Mouse (Mus musculus) thymus, adult 2 months (tissue): Measurements from ENCODE around the gene Ccdc115. TPM values are rescaled to one million over a fixed set of nuclear protein-coding genes. Genes with fewer than 3 reads are reported as not detected.

Source experiments
- DNase-seq: peaks from one replicate; pipeline ENCODE4 v3.0.0; 2021
- H3K27ac ChIP-seq: fragments of 200-500 bp; 2 replicates; pipeline ENCODE4 v1.5.1; 2012; ENCODE audit warnings: low read length, control low read depth; ENCODE audit not compliant: control insufficient read depth, insufficient read depth
- H3K27me3 ChIP-seq: fragments of 200-500 bp; 2 replicates; pipeline ENCODE4 v1.6.1; 2012; ENCODE audit warnings: mild to moderate bottlenecking, low read length, moderate library complexity, mixed read lengths; ENCODE audit not compliant: control insufficient read depth, insufficient read depth
- H3K36me3 ChIP-seq: fragments of 200-500 bp; 2 replicates; pipeline ENCODE4 v1.6.1; 2012; ENCODE audit warnings: mild to moderate bottlenecking, low read length, moderate library complexity; ENCODE audit not compliant: control insufficient read depth, insufficient read depth
- H3K4me1 ChIP-seq: fragments of 200-500 bp; replicated peaks from 2 replicates; pipeline ENCODE4 v1.6.1; 2012; ENCODE audit warnings: low read length; ENCODE audit not compliant: control insufficient read depth, insufficient read depth
- H3K4me3 ChIP-seq: fragments of 200-500 bp; 2 replicates; pipeline ENCODE4 v1.5.1; 2012; ENCODE audit warnings: mild to moderate bottlenecking, low read length, control low read depth, moderate library complexity; ENCODE audit not compliant: control insufficient read depth, insufficient read depth
- CTCF ChIP-seq: fragments of 200-500 bp; IDR thresholded peaks from 2 replicates; pipeline ENCODE4 v1.5.1; 2012; ENCODE audit warnings: mild to moderate bottlenecking, control low read depth, low read length, moderate library complexity, borderline replicate concordance; ENCODE audit not compliant: control insufficient read depth, poor library complexity, insufficient read depth; ENCODE audit errors: extremely low read depth
- POLR2A ChIP-seq: fragments of 200-500 bp; IDR thresholded peaks from 2 replicates; pipeline ENCODE4 v1.6.1; 2012; ENCODE audit warnings: mild to moderate bottlenecking, low read length, control low read depth, moderate library complexity; ENCODE audit not compliant: control insufficient read depth, poor library complexity, insufficient read depth; ENCODE audit errors: extremely low read depth
- WGBS: fragments of 180-500 bp; shearing (Covaris S2); methylation state at CpG from one replicate; pipeline ENCODE4 v1.1.7; 2018; 5-methylcytosine and 5-hydroxymethylcytosine counted together
- polyA plus RNA-seq: library from polyadenylated mRNA; depleted of rRNA; stranded (reverse); fragments of >200 nt; gene quantifications from 2 replicates; pipeline ENCODE4 v1.2.3, GENCODE M21; 2012; rRNA removed

The Ccdc115 gene
- 29.6 and 35.1 TPM in 2 replicates for polyA plus RNA-seq

DNA sequence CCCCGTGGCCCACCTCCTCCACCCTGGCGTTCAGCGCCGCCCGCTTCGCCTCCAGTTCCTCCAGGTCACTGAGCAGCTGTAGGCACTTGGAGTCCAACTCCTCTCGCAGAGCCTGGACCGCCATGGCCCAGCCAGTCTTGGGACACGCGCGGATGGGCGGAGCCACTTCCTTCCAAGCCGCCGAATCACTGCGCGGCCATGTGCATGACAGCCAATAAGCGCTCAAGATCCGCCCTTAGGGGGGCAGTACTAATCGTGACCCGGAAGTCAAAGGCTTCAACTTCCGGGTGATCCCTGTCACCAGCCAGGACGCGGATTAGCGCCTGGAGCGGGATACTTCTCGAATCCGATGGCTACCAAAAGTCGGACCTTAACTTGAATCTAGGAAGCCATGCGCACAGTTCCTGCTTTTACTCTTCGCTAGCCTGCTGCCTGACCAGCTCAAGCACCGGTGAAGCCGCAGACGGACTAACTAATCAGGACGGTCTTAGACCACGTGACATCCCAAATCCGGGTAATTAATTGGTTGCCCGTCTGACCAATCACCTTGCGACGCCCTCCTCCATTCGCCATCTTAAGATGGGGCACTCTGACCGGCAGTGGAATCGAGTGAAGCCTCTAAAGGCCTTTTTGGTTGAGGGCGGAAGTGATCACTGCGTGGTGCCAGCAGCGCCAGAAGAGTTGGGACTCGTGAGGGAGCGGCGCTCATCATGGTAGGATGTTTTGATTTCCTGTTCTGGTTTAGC, at the start of gene Ccdc115, which contains the start of gene Imp4:
Gene Ccdc115, minus strand, starts transcription at position 458 of the 746 bp plus-strand sequence.
Gene Imp4, plus strand, starts transcription at position 637 of the 746 bp plus-strand sequence.
- Histone ChIP-seq H3K4me1 (peaks cover 3% of the 10 kb centered on the region), H3K4me3 (peak within 1 kb of the TSS; percentile 85), H3K27ac (peak within 1 kb of the TSS; percentile 26; the same call in 1 of the 2 replicates), H3K27me3 (no peaks in the 10 kb centered on the region), H3K36me3 (peaks cover 18% of the 10 kb centered on the region)
- TF ChIP-seq CTCF, result no peak
- TF ChIP-seq POLR2A, result peak; percentile 74; the same call in 1 of the 2 replicates
- WGBS, result under 1% methylated on average over 48 of the region's 48 CpGs
- peak; percentile 91 for DNase-seq

DNA sequence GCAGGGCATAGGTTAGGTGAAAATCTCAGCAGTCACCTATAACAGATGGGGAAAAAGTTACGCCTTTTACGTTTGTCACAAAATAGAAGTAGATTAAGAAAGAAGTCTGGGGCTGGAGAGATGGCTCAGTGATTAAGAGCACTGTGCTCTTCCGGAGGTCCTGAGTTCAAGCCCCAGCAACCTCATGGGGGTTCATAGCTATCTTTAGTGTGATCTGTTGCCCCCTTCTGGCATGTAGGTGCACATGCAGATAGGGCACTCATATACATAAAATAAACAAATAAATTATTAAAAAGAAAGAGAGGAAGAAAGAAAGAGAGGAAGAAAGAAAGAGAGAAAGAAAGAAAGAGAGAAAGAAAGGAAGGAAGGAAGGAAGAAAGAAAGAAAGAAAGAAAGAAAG, 47.9 kb upstream of the Ccdc115 start:
- Histone ChIP-seq H3K4me1 (peaks cover 14% of the 10 kb centered on the region), H3K27me3 (no peaks in the 10 kb centered on the region), H3K4me3 (no peak overlapping the region), H3K27ac (no peak overlapping the region), H3K36me3 (no peaks in the 10 kb centered on the region)
- no peak for TF ChIP-seq CTCF
- TF ChIP-seq POLR2A, result no peak
- WGBS, result 97% methylated on average over 3 of the region's 3 CpGs
- DNase-seq, result no peak

DNA sequence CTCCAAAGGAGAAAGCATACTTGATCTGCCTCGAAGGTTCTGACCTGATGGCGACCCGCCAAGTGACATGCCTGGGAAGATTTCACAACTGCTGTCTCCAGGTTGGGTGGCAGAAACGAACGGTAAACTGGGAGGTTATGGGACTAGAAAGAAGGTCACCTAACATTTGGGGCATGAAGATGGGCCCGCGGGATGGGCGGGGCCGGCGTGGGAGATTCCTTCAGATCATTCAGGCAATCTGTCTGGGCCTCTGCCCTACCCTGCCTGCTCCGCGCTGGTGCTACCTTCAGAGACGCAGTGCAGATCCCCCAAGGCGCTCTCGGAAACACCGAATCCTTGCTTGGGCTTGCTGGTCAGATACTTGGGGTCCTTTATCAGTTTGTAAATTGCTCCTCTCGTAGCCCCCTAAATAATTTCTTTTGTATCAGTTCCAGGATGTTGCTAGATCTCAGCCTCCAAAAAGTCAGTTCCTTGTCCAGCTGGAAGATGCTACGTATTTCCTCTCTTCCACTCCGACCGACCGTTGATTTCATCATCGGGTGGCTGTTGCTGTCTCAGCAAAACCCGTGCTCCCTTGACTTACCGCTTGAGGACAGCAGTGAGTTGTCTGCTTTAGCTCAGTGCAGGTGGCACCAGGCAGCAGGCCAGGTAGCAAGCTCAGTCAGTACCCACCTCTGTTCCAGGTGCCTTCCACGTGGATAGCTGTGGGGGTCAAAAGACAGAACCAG, 46.2 kb upstream of the Ccdc115 start:
- TF ChIP-seq POLR2A (no peak), CTCF (peak; percentile 67; the same call in 1 of the 2 replicates)
- Histone ChIP-seq H3K4me1 (peaks cover 29% of the 10 kb centered on the region), H3K27me3 (no peaks in the 10 kb centered on the region), H3K27ac (peak overlapping the region; percentile 77), H3K36me3 (no peaks in the 10 kb centered on the region), H3K4me3 (peak overlapping the region; percentile 42)
- WGBS, result 4% methylated on average over 25 of the region's 25 CpGs
- DNase-seq, result peak; percentile 75

DNA sequence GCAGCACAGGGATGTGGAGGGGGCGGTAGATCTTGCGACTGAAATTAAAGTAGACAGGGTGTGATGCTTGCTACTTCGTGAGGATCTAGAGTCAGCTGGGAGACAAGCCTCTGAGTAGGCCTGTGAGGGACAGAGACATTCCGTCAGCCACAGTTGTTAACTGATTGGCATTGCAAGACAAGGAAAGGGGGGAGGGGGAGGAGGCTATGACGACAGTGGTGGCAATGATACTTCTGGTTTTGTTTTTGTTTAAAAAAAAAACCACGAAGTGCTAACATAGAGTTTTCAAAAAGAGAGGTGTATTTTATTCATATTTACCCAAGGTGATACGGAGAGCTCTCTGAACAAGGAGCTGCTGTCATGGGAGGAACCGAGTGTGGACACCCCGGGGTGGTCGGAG, 45.0 kb upstream of the Ccdc115 start:
- Histone ChIP-seq H3K36me3 (no peaks in the 10 kb centered on the region), H3K27ac (peak overlapping the region; percentile 37), H3K27me3 (no peaks in the 10 kb centered on the region), H3K4me3 (no peak overlapping the region), H3K4me1 (peaks cover 33% of the 10 kb centered on the region)
- TF ChIP-seq CTCF (no peak), POLR2A (no peak)
- 50% methylated on average over 10 of the region's 10 CpGs for WGBS
- no peak for DNase-seq

DNA sequence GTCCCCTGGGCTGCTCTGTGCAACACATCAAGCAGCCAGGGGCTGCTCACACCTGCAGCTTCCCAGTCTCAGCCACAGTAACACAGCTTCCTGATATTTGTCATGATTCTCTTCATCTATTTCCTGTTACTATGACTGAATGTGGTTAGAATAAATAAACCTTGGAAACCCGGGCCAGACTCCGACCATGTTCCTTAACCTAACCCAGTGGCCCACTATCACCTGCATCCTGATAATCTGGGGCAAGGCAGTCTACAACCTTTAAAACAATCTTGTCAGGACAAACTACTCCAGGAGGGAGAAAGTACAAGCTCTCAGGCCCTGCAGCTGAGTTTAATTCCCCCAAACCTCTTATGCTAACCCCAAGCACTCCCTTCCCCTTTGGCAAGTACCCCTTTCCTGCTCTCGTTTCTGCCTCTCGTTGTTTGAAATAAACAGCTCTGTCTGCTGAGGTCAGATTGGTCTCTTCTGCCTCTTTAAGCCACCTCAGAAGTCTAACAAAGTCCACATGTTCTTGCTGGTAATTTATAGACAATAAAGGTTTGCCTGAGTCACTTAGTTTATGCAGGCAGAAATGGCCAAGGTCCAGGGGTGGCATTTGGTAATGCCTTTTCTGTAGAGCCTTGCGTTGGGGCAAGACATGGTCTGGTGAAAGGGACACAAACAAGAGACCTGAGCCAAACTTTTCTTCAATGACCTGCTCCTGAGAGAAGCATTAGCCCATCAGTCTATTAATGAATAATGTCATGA, 42.6 kb upstream of the Ccdc115 start:
- no peaks in the 10 kb centered on the region for H3K27me3 ChIP-seq
- DNase-seq, result no peak
- H3K4me3 ChIP-seq, result no peak overlapping the region
- H3K36me3 ChIP-seq, result no peaks in the 10 kb centered on the region
- H3K4me1 ChIP-seq, result peaks cover 38% of the 10 kb centered on the region
- WGBS, result 18% methylated on average over 5 of the region's 5 CpGs
- no peak for TF ChIP-seq CTCF
- no peak for TF ChIP-seq POLR2A
- peak overlapping the region; percentile 90 for H3K27ac ChIP-seq

DNA sequence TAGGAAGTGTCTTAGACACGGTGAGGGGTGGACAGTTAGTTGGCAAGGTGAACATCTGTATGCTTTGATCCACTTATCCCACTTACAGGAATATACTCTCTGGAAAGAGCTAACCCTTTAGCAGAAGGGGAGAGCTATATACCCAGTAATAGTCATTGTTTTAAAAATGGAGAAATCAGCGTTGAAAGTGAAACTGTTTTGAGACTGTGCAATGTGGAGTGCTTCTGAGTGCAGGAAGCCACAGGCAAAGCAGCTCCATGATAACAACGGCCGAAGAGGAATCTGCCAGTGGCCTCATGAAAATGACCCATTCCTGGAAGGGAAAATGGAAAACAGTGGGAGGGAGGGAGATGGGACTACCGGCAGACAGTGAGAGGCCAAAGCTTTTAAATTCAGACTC, 41.3 kb upstream of the Ccdc115 start:
- Histone ChIP-seq H3K4me3 (no peak overlapping the region), H3K36me3 (no peaks in the 10 kb centered on the region), H3K4me1 (peaks cover 36% of the 10 kb centered on the region), H3K27ac (peak overlapping the region; percentile 90; the same call in 1 of the 2 replicates), H3K27me3 (no peaks in the 10 kb centered on the region)
- TF ChIP-seq POLR2A (no peak), CTCF (no peak)
- 10% methylated on average over 5 of the region's 5 CpGs for WGBS
- no peak for DNase-seq
